Mouse (Mus musculus) cortical plate, adult 2 months (tissue): ENCODE results near the gene Nt5c1a.

ENCODE experiments used
- CTCF ChIP-seq: fragments of 200-500 bp; IDR thresholded peaks from 2 replicates; pipeline ENCODE4 v1.5.1; 2011; ENCODE audit warnings: mild to moderate bottlenecking, control low read depth, low read length; ENCODE audit not compliant: insufficient read depth; ENCODE audit errors: extremely low read depth
- POLR2A ChIP-seq: fragments of 200-500 bp; IDR thresholded peaks from 2 replicates; pipeline ENCODE4 v1.6.1; 2011; ENCODE audit warnings: mild to moderate bottlenecking, low read length, control low read depth; ENCODE audit not compliant: insufficient read depth; ENCODE audit errors: extremely low read depth

DNA sequence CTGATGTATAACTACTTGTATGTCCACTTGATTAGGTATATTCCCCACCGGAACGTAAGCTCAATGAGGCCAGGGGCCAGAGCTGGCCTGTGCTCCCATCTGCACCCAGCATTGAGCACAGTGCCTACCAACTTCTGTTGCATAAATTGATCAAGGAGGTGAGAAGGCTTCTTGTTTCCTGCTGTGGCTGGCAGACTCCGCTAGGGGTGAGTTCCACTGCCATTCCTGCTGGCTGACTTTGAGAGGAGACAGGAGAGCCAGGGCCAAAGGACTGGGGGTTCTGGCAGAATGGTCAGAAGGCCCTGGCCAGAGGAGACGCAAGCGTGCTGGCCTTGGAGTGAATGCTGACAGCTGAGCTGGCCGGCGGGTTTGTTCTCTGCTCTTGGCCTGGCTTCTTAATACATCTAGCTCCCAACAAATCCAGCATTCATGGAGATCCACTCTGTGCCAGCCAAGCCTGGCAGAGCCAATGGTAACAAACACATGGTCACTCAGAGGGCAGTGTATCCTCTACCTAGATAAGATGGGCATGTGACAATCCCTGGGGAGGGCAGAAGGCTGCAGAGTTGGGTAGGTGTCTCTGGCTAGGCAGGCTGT lies 47.8 kb downstream of the Nt5c1a start:
- TF ChIP-seq CTCF: no peak
- TF ChIP-seq POLR2A: no peak
